Mouse (Mus musculus) forebrain, postnatal 0 days (tissue): ENCODE data around the gene Ssbp1. TPM values are rescaled to one million over a fixed set of nuclear protein-coding genes. Genes with fewer than 3 reads are reported as not detected.

Source experiments
- ATAC-seq: fragments of 200-750 bp; cut with Nextera tagmentation; 2 replicates; pipeline ENCODE4 v1.8.0; 2017; ENCODE audit warnings: mild to moderate bottlenecking, moderate library complexity
- DNase-seq: peaks from one replicate; pipeline ENCODE4 v3.0.0-alpha.2; 2015
- H3K27ac ChIP-seq: fragments of 300-500 bp; sonication (generic); 2 replicates; pipeline ENCODE4 v1.5.1; 2014; ENCODE audit warnings: low read depth, mild to moderate bottlenecking, antibody characterized with exemption, low read length, moderate library complexity, mixed read lengths
- H3K27me3 ChIP-seq: fragments of 300-500 bp; sonication (generic); 2 replicates; pipeline ENCODE4 v1.6.1; 2014; ENCODE audit warnings: mild to moderate bottlenecking, low read length, mixed read lengths; ENCODE audit not compliant: insufficient read depth
- H3K36me3 ChIP-seq: fragments of 300-500 bp; sonication (generic); 2 replicates; pipeline ENCODE4 v1.6.1; 2014; ENCODE audit warnings: mild to moderate bottlenecking, moderate library complexity; ENCODE audit not compliant: insufficient read depth
- H3K4me1 ChIP-seq: fragments of 300-500 bp; sonication (generic); 2 replicates; pipeline ENCODE4 v1.6.1; 2014; ENCODE audit warnings: antibody characterized with exemption; ENCODE audit not compliant: insufficient read depth
- H3K4me2 ChIP-seq: fragments of 300-500 bp; sonication (generic); 2 replicates; pipeline ENCODE4 v1.6.1; 2014; ENCODE audit warnings: low read depth, mild to moderate bottlenecking, moderate library complexity
- H3K4me3 ChIP-seq: fragments of 300-500 bp; sonication (generic); 2 replicates; pipeline ENCODE4 v1.5.1; 2014; ENCODE audit warnings: low read depth, low read length, mixed read lengths
- H3K9ac ChIP-seq: fragments of 300-500 bp; sonication (generic); 2 replicates; pipeline ENCODE4 v1.6.1; 2014; ENCODE audit warnings: mild to moderate bottlenecking
- H3K9me3 ChIP-seq: fragments of 300-500 bp; sonication (generic); 2 replicates; pipeline ENCODE4 v1.6.1; 2016; ENCODE audit warnings: low read length
- CTCF ChIP-seq: sonication (generic); IDR thresholded peaks from 2 replicates; pipeline ENCODE4 v1.5.1; 2016; ENCODE audit warnings: antibody characterized with exemption, control low read depth, low read depth
- WGBS: fragments of 180-500 bp; shearing (Covaris S2); extraction: QIAGEN DNeasy Blood & Tissue Kit; methylation state at CpG from one replicate; pipeline ENCODE4 v1.1.7; 2014; 5-methylcytosine and 5-hydroxymethylcytosine counted together
- polyA plus RNA-seq: library from polyadenylated mRNA; unstranded; fragments of >200 nt; fragmentation: Nextera tagmentation; extraction: Ambion mirVana; gene quantifications from 2 replicates; pipeline ENCODE4 v1.2.1, GENCODE M21; 2015
- total RNA-seq: library from RNA; depleted of rRNA; stranded (reverse); fragments of >200 nt; gene quantifications from 2 replicates; pipeline ENCODE4 v1.2.3, GENCODE M21; 2014

Ssbp1 gene
- total and polyA plus RNA-seq, 2 experiments from 2014 or later, result 25.3 to 77.2 TPM

DNA sequence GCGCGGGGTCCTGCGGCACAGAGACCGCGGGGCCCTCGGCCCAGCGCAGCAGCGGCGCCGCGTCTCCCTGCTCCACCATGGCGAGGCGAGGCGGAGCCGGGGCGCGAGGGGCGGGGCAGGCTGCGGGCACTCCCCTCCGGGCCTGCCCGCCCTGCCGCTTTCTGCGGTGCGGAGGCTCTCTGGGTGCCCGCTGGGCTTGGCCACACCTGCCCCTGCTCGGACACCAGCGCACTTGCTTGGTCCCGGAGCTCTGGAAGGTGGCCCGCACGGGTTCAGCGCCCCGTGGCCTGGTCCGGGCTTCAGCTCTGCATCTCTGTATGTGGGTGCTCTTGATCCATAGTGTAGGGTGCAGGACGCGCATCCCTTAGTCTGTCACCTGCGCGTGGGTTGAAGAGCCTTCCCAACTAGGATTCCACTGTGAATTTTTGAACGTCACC is 35.1 kb upstream of the Ssbp1 start, which contains the start of gene E330009J07Rik:
E330009J07Rik (minus strand) TSS at position 89 of the 437 bp plus-strand sequence.
- peak within 1 kb of the TSS; percentile 80 for H3K4me2 ChIP-seq
- peak within 1 kb of the TSS; percentile 94 for H3K27ac ChIP-seq
- peak within 1 kb of the TSS; percentile 91 for H3K4me3 ChIP-seq
- H3K9me3 ChIP-seq, result no peaks in the 10 kb centered on the region
- no peaks in the 10 kb centered on the region for H3K36me3 ChIP-seq
- ATAC-seq (peak; percentile 77), DNase-seq (peak; percentile 76)
- no peak for TF ChIP-seq CTCF
- peaks cover 24% of the 10 kb centered on the region for H3K4me1 ChIP-seq
- no peaks in the 10 kb centered on the region for H3K27me3 ChIP-seq
- WGBS, result under 1% methylated on average over 36 of the region's 38 CpGs
- H3K9ac ChIP-seq, result peak within 1 kb of the TSS; percentile 84

DNA sequence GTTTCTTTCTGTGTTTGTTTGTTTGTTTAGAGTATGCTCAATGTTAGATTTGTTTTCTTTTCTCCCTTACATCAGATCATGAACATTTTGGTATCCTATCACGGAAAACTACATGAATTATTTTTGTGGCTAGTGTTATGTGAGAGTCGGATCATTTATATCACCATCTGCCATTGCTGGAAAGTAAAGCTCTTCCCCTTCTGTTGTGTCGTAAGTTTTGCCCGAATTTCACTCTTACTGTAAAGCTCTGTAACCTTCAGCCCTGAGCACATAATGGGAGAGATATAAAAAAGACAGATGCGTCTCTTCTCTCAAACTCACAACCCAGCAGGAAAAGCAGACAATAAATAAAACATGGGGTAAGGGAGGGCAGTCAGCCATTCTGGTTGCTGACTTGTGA is 32.2 kb upstream of the Ssbp1 start, which contains the start of gene Wee2:
Wee2 (plus strand) TSS at position 153 of the 400 bp plus-strand sequence.
- no peaks in the 10 kb centered on the region for H3K36me3 ChIP-seq
- peak; percentile 36 for DNase-seq
- no peak for TF ChIP-seq CTCF
- H3K4me1 ChIP-seq, result peaks cover 11% of the 10 kb centered on the region
- no peak within 1 kb of the TSS for H3K4me3 ChIP-seq
- no peak within 1 kb of the TSS for H3K9ac ChIP-seq
- ATAC-seq, result peak; percentile 24
- H3K9me3 ChIP-seq, result no peaks in the 10 kb centered on the region
- H3K27me3 ChIP-seq, result no peaks in the 10 kb centered on the region
- WGBS, result 43% methylated on average over 5 of the region's 5 CpGs
- no peak within 1 kb of the TSS for H3K27ac ChIP-seq
- H3K4me2 ChIP-seq, result no peak within 1 kb of the TSS

DNA sequence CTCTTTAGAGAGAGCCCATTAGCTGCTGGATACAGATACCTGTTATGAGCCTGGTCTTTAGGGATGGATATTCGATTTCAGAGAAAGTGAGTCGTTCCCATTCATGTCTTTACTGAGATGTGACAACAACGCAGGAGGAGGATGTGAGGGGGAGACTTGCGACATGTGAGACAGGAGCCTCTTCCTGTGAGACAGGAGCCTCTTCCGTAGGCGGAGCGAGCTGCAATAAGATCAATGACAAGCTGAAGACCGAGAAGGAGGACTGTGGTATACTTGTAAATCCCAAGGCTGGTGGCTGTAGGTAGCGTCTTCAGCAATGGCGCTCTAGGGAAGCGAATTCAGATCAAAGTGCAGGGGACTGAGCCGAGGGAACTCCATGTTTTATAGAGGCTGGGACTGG is 31.4 kb upstream of the Ssbp1 start:
- H3K4me3 ChIP-seq, result no peak overlapping the region
- H3K27me3 ChIP-seq, result no peaks in the 10 kb centered on the region
- no peak for DNase-seq
- peaks cover 3% of the 10 kb centered on the region; the same call in 1 of the 2 replicates for H3K4me1 ChIP-seq
- WGBS, result 49% methylated on average over 12 of the region's 12 CpGs
- H3K4me2 ChIP-seq, result no peak overlapping the region
- TF ChIP-seq CTCF, result no peak
- H3K9me3 ChIP-seq, result no peaks in the 10 kb centered on the region
- H3K9ac ChIP-seq, result no peak overlapping the region
- no peak overlapping the region for H3K27ac ChIP-seq
- no peak for ATAC-seq
- no peaks in the 10 kb centered on the region for H3K36me3 ChIP-seq

DNA sequence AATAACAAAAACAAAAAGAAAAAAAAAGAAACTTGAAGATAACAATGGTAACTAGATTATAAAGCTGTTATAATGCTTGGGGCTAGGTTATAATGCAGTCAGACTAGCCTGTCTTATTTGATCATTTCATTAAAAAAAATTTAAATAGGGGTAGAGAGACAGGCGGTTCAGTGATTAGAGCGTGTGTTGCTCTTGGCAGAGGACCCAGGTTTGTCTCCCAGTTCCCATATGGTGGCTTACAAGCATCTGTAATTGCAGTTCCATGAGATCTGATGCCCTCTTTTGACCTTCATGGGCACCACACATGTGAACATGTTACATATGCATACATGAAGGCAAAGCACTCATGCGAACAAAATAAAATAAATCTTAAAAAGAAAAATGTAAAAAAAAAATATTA is 29.9 kb upstream of the Ssbp1 start:
- Histone ChIP-seq H3K4me2 (no peak overlapping the region), H3K27me3 (no peaks in the 10 kb centered on the region), H3K36me3 (no peaks in the 10 kb centered on the region), H3K4me1 (no peaks in the 10 kb centered on the region), H3K4me3 (no peak overlapping the region), H3K9me3 (no peaks in the 10 kb centered on the region), H3K27ac (no peak overlapping the region), H3K9ac (no peak overlapping the region)
- no peak for DNase-seq
- TF ChIP-seq CTCF, result no peak
- no peak for ATAC-seq
- WGBS, result 51% methylated on average over 3 of the region's 3 CpGs

DNA sequence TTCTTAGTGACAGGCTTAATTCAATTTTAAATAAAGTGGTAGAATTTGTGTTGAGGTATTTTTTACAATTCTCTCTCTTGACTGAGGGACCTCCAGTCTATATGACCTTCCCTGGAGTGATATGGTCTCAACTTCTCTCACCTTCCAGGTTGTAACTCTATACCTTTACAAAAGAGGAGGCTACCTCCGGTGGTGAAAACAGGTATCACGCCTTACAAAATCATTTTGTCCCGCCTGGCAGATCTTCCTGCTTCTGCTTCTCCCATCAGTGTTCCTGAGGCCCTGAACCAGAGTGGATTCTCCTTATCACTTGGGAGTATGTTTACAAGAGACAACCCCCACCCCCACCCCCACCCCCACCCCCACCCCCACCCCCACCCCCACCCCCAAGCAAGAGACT is 29.4 kb upstream of the Ssbp1 start:
- ATAC-seq, result no peak
- H3K27me3 ChIP-seq, result no peaks in the 10 kb centered on the region
- WGBS, result 42% methylated on average over 3 of the region's 3 CpGs

DNA sequence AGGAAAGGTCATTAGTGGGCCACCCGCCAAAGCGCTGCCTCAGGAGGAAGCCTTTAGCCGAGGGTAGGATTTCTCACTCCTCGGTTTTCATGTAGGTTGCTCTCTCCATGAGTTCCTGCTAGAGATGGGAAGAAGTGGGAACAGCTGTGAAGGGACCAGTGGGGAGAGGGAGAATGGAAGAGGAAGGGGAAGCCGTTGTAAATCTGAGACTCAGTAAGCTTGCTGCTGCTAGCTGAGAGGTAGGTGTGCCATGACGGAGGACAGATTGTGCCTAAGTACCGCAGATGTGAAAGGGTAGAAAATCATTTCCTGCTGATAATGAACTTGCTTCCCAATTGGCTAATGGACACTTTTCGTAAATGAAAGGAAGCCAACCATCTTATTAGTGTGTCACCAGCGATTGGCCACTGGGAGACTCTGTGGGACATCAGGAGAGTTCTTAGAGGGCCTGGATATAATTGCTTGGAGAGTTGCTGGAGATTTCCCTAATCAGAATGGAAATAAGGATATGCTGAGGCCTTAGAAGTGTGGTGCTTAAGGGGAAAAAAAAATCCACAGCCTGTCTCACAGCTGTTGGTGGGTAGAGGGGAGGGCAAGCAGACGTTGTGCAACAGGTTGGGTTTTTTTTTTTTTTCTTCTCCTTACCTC is 27.7 kb upstream of the Ssbp1 start:
- no peak for TF ChIP-seq CTCF
- no peaks in the 10 kb centered on the region for H3K4me1 ChIP-seq
- H3K27me3 ChIP-seq, result no peaks in the 10 kb centered on the region
- WGBS, result 33% methylated on average over 10 of the region's 10 CpGs
- no peaks in the 10 kb centered on the region for H3K9me3 ChIP-seq
- H3K4me2 ChIP-seq, result no peak overlapping the region
- H3K36me3 ChIP-seq, result no peaks in the 10 kb centered on the region
- no peak for ATAC-seq
- no peak for DNase-seq
- H3K9ac ChIP-seq, result no peak overlapping the region
- H3K27ac ChIP-seq, result no peak overlapping the region
- H3K4me3 ChIP-seq, result no peak overlapping the region

More for the DNA sequence above, 29.4 kb upstream of the Ssbp1 start:
- no peak; the same call in 1 of the 2 replicates for TF ChIP-seq CTCF
- Histone ChIP-seq H3K9ac (no peak overlapping the region), H3K27ac (no peak overlapping the region), H3K4me3 (no peak overlapping the region), H3K4me2 (no peak overlapping the region), H3K4me1 (no peaks in the 10 kb centered on the region), H3K9me3 (no peaks in the 10 kb centered on the region), H3K36me3 (no peaks in the 10 kb centered on the region)
- DNase-seq, result no peak

DNA sequence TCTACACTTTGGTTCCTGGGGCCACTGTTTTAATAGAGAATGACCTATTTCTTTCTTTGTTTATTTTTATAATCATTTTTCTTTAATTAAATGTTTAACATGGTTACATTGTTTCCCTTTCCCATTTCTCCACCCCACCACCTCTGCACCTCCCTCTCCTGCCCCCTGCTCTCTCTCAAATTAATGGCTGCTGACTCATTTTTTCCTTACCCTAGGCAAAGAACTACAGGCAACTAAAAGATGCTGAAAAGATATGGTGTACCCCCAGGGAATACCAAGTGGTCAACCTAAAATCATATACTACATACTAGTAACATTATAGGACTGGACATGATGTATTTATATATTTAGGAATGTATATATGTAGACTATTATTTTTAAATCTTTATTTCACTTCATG is 22.5 kb upstream of the Ssbp1 start:
- H3K4me3 ChIP-seq, result no peak overlapping the region

More for the DNA sequence above, 22.5 kb upstream of the Ssbp1 start:
- Histone ChIP-seq H3K4me1 (no peaks in the 10 kb centered on the region), H3K27ac (no peak overlapping the region), H3K4me2 (no peak overlapping the region), H3K27me3 (no peaks in the 10 kb centered on the region), H3K9ac (no peak overlapping the region), H3K36me3 (no peaks in the 10 kb centered on the region), H3K9me3 (no peaks in the 10 kb centered on the region)
- ATAC-seq, result no peak
- no peak for TF ChIP-seq CTCF
- DNase-seq, result no peak
